Mouse (Mus musculus) CH12.LX (cell line): ENCODE measurements at regions not wholly inside any gene's neighbourhood (a gene's known extent, or its start where the extent isn't known, plus 50 kb on each side); places are given as distances from the start of the nearest gene placed in this dataset.

Source experiments
- BHLHE40 ChIP-seq: IDR thresholded peaks from 2 replicates; pipeline ENCODE4 v1.6.1; 2011; ENCODE audit warnings: mild to moderate bottlenecking, low read depth, low read length, improper control_type of control experiment
- CHD2 ChIP-seq: IDR thresholded peaks from 2 replicates; pipeline ENCODE4 v1.6.1; 2011; ENCODE audit warnings: low read length, improper control_type of control experiment
- CTCF ChIP-seq, 2 experiments: IDR thresholded peaks in 1 of 2; conservative IDR thresholded peaks in 1 of 2; 2 replicates each; pipeline ENCODE4 v1.5.1; 2011 to 2012; ENCODE audit warnings: low read depth in 2 of 2, low read length in 2 of 2, improper control_type of control experiment in 1 of 2, inconsistent platforms in 1 of 2, mild to moderate bottlenecking in 1 of 2, moderate library complexity in 1 of 2
- HCFC1 ChIP-seq: IDR thresholded peaks from 2 replicates; pipeline ENCODE4 v1.6.1; 2012; ENCODE audit warnings: low read depth, mild to moderate bottlenecking, inconsistent platforms, low read length, improper control_type of control experiment
- MAFK ChIP-seq: IDR thresholded peaks from 2 replicates; pipeline ENCODE4 v1.6.1; 2011; ENCODE audit warnings: low read length, improper control_type of control experiment; ENCODE audit not compliant: insufficient replicate concordance
- POLR2A ChIP-seq: IDR thresholded peaks from 2 replicates; pipeline ENCODE4 v1.6.1; 2011; ENCODE audit warnings: low read depth, mild to moderate bottlenecking, improper control_type of control experiment, low read length
- POLR2AphosphoS2 ChIP-seq: IDR thresholded peaks from 2 replicates; pipeline ENCODE4 v1.6.1; 2011; ENCODE audit warnings: low read depth, low read length, improper control_type of control experiment
- TCF12 ChIP-seq: IDR thresholded peaks from 2 replicates; pipeline ENCODE4 v1.6.1; 2014; ENCODE audit warnings: low read depth, mild to moderate bottlenecking, inconsistent platforms, low read length, improper control_type of control experiment
- ZC3H11A ChIP-seq: IDR thresholded peaks from 2 replicates; pipeline ENCODE4 v1.6.1; 2012; ENCODE audit warnings: low read depth, mild to moderate bottlenecking, inconsistent platforms, low read length, improper control_type of control experiment
- ZKSCAN1 ChIP-seq: IDR thresholded peaks from 2 replicates; pipeline ENCODE4 v1.6.1; 2012; ENCODE audit warnings: low read depth, inconsistent platforms, low read length, improper control_type of control experiment, borderline replicate concordance
- ZNF384 ChIP-seq: IDR thresholded peaks from 2 replicates; pipeline ENCODE4 v1.6.1; 2012; ENCODE audit warnings: low read depth, low read length, improper control_type of control experiment, inconsistent platforms

DNA sequence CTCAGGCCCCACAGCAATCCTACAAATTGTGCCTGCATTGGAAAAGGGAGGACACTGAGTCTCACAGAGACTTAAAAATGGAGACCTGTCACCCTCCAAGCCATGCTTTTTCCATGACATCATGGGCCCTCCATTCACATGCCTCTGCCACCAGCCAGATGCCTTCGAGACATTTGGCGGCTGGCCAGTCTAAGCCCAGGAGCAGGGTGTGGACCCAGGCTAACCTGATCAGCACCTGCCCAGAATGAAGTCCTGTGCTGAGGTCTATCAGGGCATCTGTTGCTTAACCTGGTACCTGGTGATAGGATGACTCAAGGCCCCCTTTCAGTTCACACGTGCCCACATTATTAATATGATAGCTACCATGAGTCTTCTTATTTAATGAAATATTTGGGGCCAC lies 265.4 kb downstream of the Fam49a start:
- no peak for TF ChIP-seq ZC3H11A
- no peak for TF ChIP-seq TCF12
- TF ChIP-seq CTCF (conservative IDR thresholded peaks at IDR 0.05 in 1 of 2, IDR thresholded peaks at IDR 0.05 in 1 of 2; ENCODE audit: low read depth in 2 of 2, low read length in 2 of 2), result no peak
- no peak for TF ChIP-seq BHLHE40
- no peak for TF ChIP-seq POLR2AphosphoS2
- TF ChIP-seq POLR2A, result no peak
- no peak for TF ChIP-seq CHD2
- no peak for TF ChIP-seq ZKSCAN1
- TF ChIP-seq ZNF384, result no peak
- no peak for TF ChIP-seq HCFC1
- TF ChIP-seq MAFK, result no peak
